Mouse (Mus musculus): Measurements from ENCODE around the gene Dcdc2b. TPM values are rescaled to one million over a fixed set of nuclear protein-coding genes. Genes with fewer than 3 reads are reported as not detected.

Gene Dcdc2b
- polyA plus RNA-seq, 1 experiment from 2014 or later: 1.7 TPM

DNA sequence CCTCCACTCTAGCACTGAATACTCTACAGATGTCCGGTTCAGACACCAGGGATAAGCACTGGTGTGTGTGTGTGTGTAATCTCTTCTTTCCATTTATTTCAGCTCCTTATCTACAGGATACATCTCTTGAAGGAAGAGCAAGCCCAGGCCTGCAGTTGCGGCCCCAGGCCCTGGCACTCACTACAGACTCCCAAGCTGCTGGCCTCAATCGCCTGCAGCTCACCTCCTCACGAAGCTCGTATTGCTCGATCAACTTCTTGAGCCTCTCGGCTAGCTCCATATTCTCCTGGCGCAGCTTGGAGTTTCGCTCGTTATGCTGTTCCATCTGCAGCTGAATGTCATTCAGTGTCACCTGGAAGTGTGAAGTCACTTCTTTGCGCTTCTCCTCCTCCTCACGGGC is 17.8 kb upstream of the Dcdc2b start:
- Histone ChIP-seq H3K27ac (no peak overlapping the region), H3K9ac (no peak overlapping the region), H3K27me3 (replicated peaks) (no peaks in the 10 kb centered on the region), H3K9me3 (no peaks in the 10 kb centered on the region), H3K4me2 (no peak overlapping the region), H3K4me1 (0 out of 2 replicates have a peak, but pooled peaks cover 3% of the 10 kb centered on the region), H3K36me3 (peaks cover 81% of the 10 kb centered on the region), H3K4me3 (replicated peaks) (no peak overlapping the region)
- WGBS: 90% methylated on average over 12 of the region's 12 CpGs
- no peak for ATAC-seq (ENCODE audit: insufficient read depth, low FRiP score, low read depth)

DNA sequence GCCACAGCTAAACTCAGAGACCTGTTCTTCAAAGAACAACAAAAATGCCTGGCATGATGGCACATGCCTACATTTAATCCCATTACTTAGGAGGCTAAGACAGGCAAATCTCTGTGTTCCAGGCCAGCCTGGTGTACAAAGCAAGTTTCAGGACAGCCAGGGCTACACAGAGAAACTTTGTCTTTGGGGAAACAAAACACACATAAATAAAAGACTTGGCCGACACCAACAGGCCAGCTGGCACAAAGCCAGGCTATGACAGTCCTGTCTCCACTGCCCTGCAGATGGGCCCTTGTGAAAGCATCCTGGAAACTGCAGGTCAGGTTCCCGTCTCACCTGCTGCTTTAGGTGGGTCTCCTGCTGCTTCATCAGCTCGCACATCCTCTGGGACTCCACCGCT is 16.9 kb upstream of the Dcdc2b start:
- no peak overlapping the region for H3K4me2 ChIP-seq
- no peaks in the 10 kb centered on the region for H3K9me3 ChIP-seq
- H3K4me1 ChIP-seq: 0 out of 2 replicates have a peak, but pooled peaks cover 3% of the 10 kb centered on the region
- WGBS: 78% methylated on average over 4 of the region's 4 CpGs
- H3K27me3 ChIP-seq (replicated peaks): no peaks in the 10 kb centered on the region
- H3K27ac ChIP-seq: no peak overlapping the region
- no peak for ATAC-seq (ENCODE audit: insufficient read depth, low FRiP score, low read depth)
- H3K9ac ChIP-seq: no peak overlapping the region
- H3K4me3 ChIP-seq (replicated peaks): no peak overlapping the region
- H3K36me3 ChIP-seq: peaks cover 76% of the 10 kb centered on the region

GRCm38 (mm10) chr4:129626035-129626434 is 12.0 kb upstream of the Dcdc2b start:
- WGBS: 70% methylated on average over 6 of the region's 6 CpGs
- no peak for ATAC-seq (ENCODE audit: insufficient read depth, low FRiP score, low read depth)

DNA sequence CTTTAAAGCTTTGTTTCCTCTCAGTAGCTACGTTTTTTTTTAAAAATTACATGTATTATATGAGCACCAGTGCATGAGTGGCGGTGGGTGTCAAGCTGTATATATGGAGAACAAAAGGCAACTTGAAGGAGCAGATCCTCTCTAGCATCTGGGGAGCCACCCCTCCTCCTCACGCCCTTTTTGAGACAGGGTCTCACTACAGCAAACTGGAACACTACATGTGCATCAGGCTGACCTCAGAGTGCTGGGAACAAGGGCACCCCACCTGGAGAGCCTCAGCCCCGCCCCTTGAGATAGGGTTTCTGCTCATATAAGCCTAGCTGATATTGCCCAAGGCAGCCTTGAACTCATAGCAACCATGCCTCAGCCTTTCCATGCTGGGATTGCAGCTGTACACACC is 11.4 kb upstream of the Dcdc2b start:
- no peaks in the 10 kb centered on the region for H3K9me3 ChIP-seq
- H3K4me3 ChIP-seq (replicated peaks): no peak overlapping the region
- H3K27ac ChIP-seq: peak overlapping the region; percentile 90; the same call in 1 of the 2 replicates
- WGBS: 38% methylated on average over 4 of the region's 4 CpGs
- no peak overlapping the region; the same call in 1 of the 2 replicates for H3K4me2 ChIP-seq
- H3K27me3 ChIP-seq (replicated peaks): no peaks in the 10 kb centered on the region
- peaks cover 33% of the 10 kb centered on the region for H3K36me3 ChIP-seq
- H3K4me1 ChIP-seq: peaks cover 30% of the 10 kb centered on the region
- H3K9ac ChIP-seq: no peak overlapping the region
- no peak for ATAC-seq (ENCODE audit: insufficient read depth, low FRiP score, low read depth)

More at GRCm38 (mm10) chr4:129626035-129626434, 12.0 kb upstream of the Dcdc2b start:
- Histone ChIP-seq H3K9me3 (no peaks in the 10 kb centered on the region), H3K36me3 (peaks cover 38% of the 10 kb centered on the region), H3K9ac (no peak overlapping the region), H3K4me3 (replicated peaks) (no peak overlapping the region), H3K4me1 (peaks cover 31% of the 10 kb centered on the region), H3K4me2 (no peak overlapping the region), H3K27me3 (replicated peaks) (no peaks in the 10 kb centered on the region), H3K27ac (no peak overlapping the region)

- WGBS: 6% methylated on average over 6 of the region's 6 CpGs
- H3K4me2 ChIP-seq: peak overlapping the region; percentile 75
- no peaks in the 10 kb centered on the region for H3K27me3 ChIP-seq (replicated peaks)
- H3K9me3 ChIP-seq: no peaks in the 10 kb centered on the region
- peaks cover 29% of the 10 kb centered on the region for H3K36me3 ChIP-seq
- H3K4me3 ChIP-seq (replicated peaks): peak overlapping the region; percentile 66
- H3K27ac ChIP-seq: peak overlapping the region; percentile 90
- peak overlapping the region; percentile 27; the same call in 1 of the 2 replicates for H3K9ac ChIP-seq
- H3K4me1 ChIP-seq: peaks cover 30% of the 10 kb centered on the region
- ATAC-seq (ENCODE audit: insufficient read depth, low FRiP score, low read depth): no peak
These were observed 10.9 kb upstream of the Dcdc2b start for GRCm38 (mm10) chr4:129625029-129625370.

- H3K36me3 ChIP-seq: peaks cover 24% of the 10 kb centered on the region
- H3K4me2 ChIP-seq: peak overlapping the region; percentile 75
- H3K27me3 ChIP-seq (replicated peaks): no peaks in the 10 kb centered on the region
- peaks cover 30% of the 10 kb centered on the region for H3K4me1 ChIP-seq
- H3K27ac ChIP-seq: peak overlapping the region; percentile 90
- under 1% methylated on average over 18 of the region's 18 CpGs for WGBS
- ATAC-seq (ENCODE audit: insufficient read depth, low FRiP score, low read depth): peak; percentile 91
- H3K9me3 ChIP-seq: no peaks in the 10 kb centered on the region
- H3K4me3 ChIP-seq (replicated peaks): peak overlapping the region; percentile 66
- H3K9ac ChIP-seq: peak overlapping the region; percentile 37; the same call in 1 of the 2 replicates
These were observed 10.4 kb upstream of the Dcdc2b start for GRCm38 (mm10) chr4:129624281-129625028.

- Histone ChIP-seq H3K9me3 (no peaks in the 10 kb centered on the region), H3K36me3 (peaks cover 17% of the 10 kb centered on the region), H3K4me3 (replicated peaks) (peak within 1 kb of the TSS; percentile 66), H3K27ac (peak within 1 kb of the TSS; percentile 90), H3K4me2 (peak within 1 kb of the TSS; percentile 75), H3K27me3 (replicated peaks) (no peaks in the 10 kb centered on the region), H3K4me1 (peaks cover 30% of the 10 kb centered on the region), H3K9ac (peak within 1 kb of the TSS; percentile 37; the same call in 1 of the 2 replicates)
- no peak for ATAC-seq (ENCODE audit: insufficient read depth, low FRiP score, low read depth)
- WGBS: under 1% methylated on average over 10 of the region's 10 CpGs
These were observed 9.6 kb upstream of the Dcdc2b start, which contains the start of gene Ccdc28b for GRCm38 (mm10) chr4:129623681-129624091. Ccdc28b (minus strand) TSS chr4:129623947.

DNA sequence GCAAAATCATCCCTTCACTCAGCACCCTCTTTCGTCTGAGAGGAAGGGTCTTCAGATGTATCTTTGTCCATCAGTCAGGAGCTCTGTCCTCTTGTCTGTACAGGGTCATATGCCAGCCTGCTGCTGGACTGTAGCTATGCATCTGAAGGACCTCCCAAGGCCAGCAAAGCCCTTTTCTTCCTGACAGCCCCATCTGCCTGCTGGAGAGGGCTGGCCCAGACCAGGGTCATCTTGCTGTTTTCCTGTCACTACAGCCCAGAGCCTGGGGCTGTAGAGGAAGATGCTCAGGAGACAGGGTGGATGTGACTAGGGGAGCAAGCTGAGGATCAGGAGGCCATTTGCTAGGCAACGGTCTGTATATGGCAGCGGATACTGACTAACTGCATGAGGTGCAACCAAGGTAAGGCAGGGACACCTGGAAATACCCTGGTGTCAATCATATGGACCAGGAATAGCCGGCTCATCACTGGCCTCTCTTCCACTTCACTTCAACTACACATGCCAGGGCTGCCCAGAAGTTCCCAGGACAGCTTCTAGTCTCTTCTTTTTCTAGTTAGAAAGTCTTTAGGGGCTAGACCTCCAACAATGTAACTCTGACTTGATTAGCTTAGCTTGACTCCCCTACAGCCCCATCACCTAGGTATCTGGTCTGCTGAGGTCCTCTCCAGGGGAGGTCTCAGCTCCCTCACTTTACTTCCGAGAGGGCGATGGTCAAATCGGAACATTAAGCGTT is 8.9 kb upstream of the Dcdc2b start:
- Histone ChIP-seq H3K36me3 (peaks cover 10% of the 10 kb centered on the region; the same call in 1 of the 2 replicates), H3K9me3 (no peaks in the 10 kb centered on the region), H3K4me2 (peak overlapping the region; percentile 75), H3K27ac (peak overlapping the region; percentile 90), H3K27me3 (replicated peaks) (no peaks in the 10 kb centered on the region), H3K9ac (peak overlapping the region; percentile 37; the same call in 1 of the 2 replicates), H3K4me3 (replicated peaks) (peak overlapping the region; percentile 66), H3K4me1 (peaks cover 36% of the 10 kb centered on the region)
- no peak for ATAC-seq (ENCODE audit: insufficient read depth, low FRiP score, low read depth)
- WGBS: 15% methylated on average over 8 of the region's 8 CpGs

DNA sequence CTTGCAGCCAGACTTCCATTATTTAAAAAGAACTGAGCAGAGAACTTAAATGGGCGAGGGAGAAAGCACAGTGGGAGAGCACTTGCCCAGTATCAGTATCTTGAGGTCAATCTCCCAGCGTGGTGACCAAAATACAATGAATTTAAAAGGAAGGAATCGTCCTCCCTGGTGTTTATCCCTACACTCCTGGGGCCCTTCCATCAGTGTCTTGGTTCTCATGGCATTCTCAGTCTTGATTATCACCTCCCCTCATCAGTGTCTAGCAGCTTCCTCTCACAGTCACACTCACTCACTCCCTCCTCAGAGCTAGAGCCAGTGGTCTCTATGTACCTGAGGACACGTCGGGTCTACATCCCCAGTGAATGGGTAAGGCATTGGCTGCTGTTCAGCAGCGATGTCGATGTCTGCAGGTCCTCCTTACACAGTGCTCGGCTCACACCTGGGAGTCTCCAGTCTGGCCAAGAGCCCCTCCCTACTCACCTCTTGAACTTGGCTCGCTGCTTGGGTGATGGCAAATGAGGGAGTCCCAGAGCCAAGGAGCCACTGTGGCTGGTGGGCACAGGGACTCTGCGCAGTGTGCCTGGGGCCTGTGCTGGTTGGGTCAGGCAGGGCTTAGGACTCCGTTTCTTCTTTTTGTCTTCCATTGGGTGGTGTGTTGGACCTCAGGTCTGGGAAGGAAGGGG is 8.2 kb upstream of the Dcdc2b start:
- Histone ChIP-seq H3K4me3 (replicated peaks) (peak overlapping the region; percentile 66; the same call in 1 of the 2 replicates), H3K27me3 (replicated peaks) (no peaks in the 10 kb centered on the region), H3K9me3 (no peaks in the 10 kb centered on the region), H3K9ac (no peak overlapping the region), H3K36me3 (0 out of 2 replicates have a peak, but pooled peaks cover 3% of the 10 kb centered on the region), H3K4me2 (no peak overlapping the region; the same call in 1 of the 2 replicates), H3K27ac (no peak overlapping the region), H3K4me1 (peaks cover 36% of the 10 kb centered on the region)
- 72% methylated on average over 11 of the region's 11 CpGs for WGBS
- ATAC-seq (ENCODE audit: insufficient read depth, low FRiP score, low read depth): no peak

GRCm38 (mm10) chr4:129621283-129621841 is 7.3 kb upstream of the Dcdc2b start:
- Histone ChIP-seq H3K9ac (no peak overlapping the region), H3K9me3 (no peaks in the 10 kb centered on the region), H3K27ac (peak overlapping the region; percentile 46; the same call in 1 of the 2 replicates), H3K36me3 (0 out of 2 replicates have a peak, but pooled peaks cover 6% of the 10 kb centered on the region), H3K4me1 (peaks cover 36% of the 10 kb centered on the region), H3K4me2 (no peak overlapping the region), H3K4me3 (replicated peaks) (no peak overlapping the region), H3K27me3 (replicated peaks) (no peaks in the 10 kb centered on the region)
- no peak for ATAC-seq (ENCODE audit: insufficient read depth, low FRiP score, low read depth)
- 74% methylated on average over 8 of the region's 8 CpGs for WGBS

All from stomach, embryonic 15.5 days (tissue).